Mouse (Mus musculus): Measurements from ENCODE around the gene Gpr171. TPM values are rescaled to one million over a fixed set of nuclear protein-coding genes. Genes with fewer than 3 reads are reported as not detected.
"Not testable (repeated sequence)": the region's sequence is repeated elsewhere in the genome, so short reads cannot be mapped to it uniquely, and the experiment has no call there.

Gpr171 gene
- 1 to 10 TPM in 8 of 26 experiments, under 1 TPM in 13, not detected in 5; 0.36 to 4.1 (median 0.82) TPM for total RNA-seq (2018; cell fraction: chromatin; rRNA removed)
- total RNA-seq (2018; cell fraction: cytosol; rRNA removed): 1 to 10 TPM; 1.1 to 6.4 (median 2.9) TPM
- total RNA-seq (2018; cell fraction: nucleus; rRNA removed): 1 to 10 TPM in 24 of 26 experiments, under 1 TPM in 2; 0.77 to 7.3 (median 2.6) TPM
- polyA plus RNA-seq (2018): 2.4 to 8.4 TPM (median 4.9 TPM) in 3 replicates

DNA sequence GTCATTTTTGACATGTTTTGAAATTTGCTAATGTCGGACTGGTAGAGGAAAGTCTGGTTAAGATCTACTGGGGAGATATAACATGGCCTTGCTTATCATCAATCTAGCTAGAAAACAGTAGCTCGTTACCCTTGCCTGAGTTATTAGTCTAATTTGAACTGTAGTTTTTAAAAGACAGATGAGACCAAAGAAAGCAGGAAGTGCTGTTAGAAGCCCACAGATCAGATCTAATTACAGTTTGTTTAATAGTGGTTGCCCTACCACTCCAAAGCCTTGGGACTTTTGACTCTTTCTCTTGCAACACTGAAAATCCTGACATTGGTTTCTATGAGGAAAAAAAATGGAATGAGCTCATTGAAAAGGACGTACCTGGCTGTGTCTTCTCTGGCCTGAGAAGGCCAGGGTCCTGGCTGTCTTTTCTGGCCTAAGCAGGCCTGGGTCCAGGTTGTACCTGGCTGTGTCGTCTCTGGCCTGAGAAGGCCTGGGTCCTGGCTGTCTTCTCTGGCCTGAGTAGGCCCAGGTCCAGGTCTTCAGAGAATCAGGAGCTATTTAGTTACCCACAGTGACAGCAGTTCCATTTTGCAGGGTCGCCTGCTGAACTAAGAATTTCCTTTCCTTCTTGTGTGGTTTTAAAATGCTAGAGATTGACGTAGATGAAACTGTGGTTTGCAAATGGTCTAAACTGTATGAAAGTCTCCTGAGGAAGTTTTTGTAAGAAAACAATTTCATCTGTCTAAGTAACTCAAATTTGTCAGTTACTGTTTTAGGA is at the start of gene Gpr171:
Gene Gpr171 (minus strand): TSS at position 604 of the 769 bp plus-strand sequence.
- WGBS (ENCODE audit: missing documents): 25% methylated on average over 6 of the region's 6 CpGs
- no peak within 1 kb of the TSS for H3K27ac ChIP-seq
- no peaks in the 10 kb centered on the region for H3K79me2 ChIP-seq (ENCODE audit: inconsistent target)
- H3K4me3 ChIP-seq (ENCODE audit: inconsistent target): no peak within 1 kb of the TSS
- H3K36me3 ChIP-seq (ENCODE audit: inconsistent target): no peaks in the 10 kb centered on the region

DNA sequence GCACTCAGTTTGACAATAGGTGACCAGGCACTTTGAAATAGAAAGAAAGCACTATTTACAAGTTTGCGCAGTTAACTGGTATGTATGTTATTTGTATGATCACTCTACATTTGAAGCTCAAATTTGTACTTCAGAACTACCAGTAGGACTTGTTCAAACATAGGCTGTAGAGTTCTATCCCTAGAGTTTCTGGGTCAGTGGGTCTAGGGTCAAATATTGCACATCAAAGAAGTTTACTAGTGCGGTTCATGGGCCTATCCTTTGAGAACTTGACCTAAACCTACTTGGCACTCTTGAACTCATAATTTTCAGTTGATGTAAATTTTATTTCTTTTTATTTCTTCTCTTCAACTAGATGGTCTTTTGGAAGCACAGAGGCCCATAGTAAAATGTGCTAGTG is 49.0 kb upstream of the Gpr171 start:
- Histone ChIP-seq H3K36me3 (ENCODE audit: inconsistent target) (no peaks in the 10 kb centered on the region), H3K4me3 (ENCODE audit: inconsistent target) (no peak overlapping the region), H3K79me2 (ENCODE audit: inconsistent target) (peaks cover 31% of the 10 kb centered on the region; the same call in 1 of the 2 replicates), H3K27ac (no peak overlapping the region)
- WGBS (ENCODE audit: missing documents): 95% methylated on average over 2 of the region's 2 CpGs

DNA sequence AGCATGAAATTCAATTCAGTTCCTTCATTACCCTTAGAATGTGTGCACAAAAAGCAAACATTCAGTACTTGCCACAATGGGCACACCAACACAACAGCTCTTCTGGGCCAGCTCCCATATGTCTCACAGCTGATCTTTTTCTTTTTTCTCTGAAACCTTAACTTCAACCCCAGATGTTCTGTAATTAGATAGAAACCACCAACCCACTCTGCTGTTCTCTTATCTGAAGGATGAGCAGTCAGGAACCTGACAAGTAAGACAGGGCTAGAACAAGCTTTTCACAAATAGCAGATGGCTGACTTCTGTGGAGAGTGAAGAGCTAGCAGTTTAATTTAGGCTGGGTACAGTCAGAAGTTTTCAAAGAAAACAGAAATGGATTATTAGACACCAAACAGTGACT is 48.0 kb upstream of the Gpr171 start:
- Histone ChIP-seq H3K4me3 (ENCODE audit: inconsistent target) (no peak overlapping the region), H3K79me2 (ENCODE audit: inconsistent target) (peaks cover 31% of the 10 kb centered on the region; the same call in 1 of the 2 replicates), H3K27ac (no peak overlapping the region), H3K36me3 (ENCODE audit: inconsistent target) (no peaks in the 10 kb centered on the region)

DNA sequence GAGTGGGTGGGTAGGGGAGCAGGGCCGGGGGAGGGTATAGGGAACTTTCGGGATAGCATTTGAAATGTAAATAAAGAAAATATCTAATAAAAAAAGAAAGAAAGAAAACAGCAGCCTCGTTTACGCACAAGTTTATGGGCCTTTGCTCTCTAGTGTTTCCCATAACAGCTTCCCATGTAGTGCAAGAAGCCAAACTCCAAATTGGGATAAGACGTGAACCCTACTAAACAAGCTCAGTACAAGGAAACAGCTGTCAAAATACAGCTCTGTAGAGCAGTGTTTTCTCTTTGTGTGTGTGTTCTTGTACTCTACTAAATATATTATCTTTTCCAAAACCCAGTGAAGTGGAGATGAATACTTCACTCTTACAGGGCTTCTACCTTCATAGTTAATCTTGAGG is 43.6 kb upstream of the Gpr171 start:
- Histone ChIP-seq H3K79me2 (ENCODE audit: inconsistent target) (peaks cover 18% of the 10 kb centered on the region; the same call in 1 of the 2 replicates), H3K36me3 (ENCODE audit: inconsistent target) (peaks cover 11% of the 10 kb centered on the region; the same call in 1 of the 2 replicates), H3K4me3 (ENCODE audit: inconsistent target) (no peak overlapping the region), H3K27ac (no peak overlapping the region)
- WGBS (ENCODE audit: missing documents): 93% methylated on average over 4 of the region's 5 CpGs

DNA sequence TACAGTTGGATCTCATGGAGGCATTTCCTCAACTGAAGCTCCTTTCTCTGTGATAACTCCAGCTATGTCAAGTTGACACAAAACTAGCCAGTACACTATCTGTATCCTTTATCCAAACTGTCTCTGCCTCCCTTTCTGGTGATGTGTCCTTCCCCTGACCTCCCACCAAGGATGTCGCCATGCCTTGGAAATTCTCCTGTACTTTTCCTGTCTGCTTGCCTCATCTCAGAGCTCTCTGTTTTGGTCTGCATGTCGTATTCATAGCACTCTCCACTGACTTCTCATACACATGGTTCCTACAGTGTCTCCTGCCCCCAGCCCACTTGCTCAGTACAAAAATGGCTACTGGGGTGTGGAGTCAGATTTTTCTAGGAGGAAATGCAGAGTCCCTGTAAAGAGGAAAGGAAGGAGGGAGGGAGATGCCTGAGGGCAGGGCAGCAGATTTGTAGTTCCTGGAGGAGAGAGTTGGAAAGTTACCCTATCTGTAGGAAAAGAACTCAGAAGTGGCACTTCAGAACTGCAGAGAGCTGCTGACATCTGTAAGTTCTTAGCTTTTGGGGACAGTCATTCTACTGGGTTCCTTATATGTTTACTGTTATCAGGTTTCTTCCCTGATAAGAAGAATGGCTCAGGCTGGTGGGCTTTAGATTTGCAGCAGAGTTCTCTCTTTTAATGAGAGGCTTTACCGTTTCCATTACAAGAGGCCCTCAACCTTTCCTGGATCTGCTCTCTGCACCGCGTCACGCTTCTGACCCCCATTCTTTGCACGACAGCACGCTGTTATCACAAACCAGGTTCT is 40.1 kb upstream of the Gpr171 start:
- 96% methylated on average over 8 of the region's 8 CpGs for WGBS (ENCODE audit: missing documents)
- Histone ChIP-seq H3K79me2 (ENCODE audit: inconsistent target) (no peaks in the 10 kb centered on the region; the same call in 1 of the 2 replicates), H3K4me3 (ENCODE audit: inconsistent target) (no peak overlapping the region), H3K27ac (no peak overlapping the region), H3K36me3 (ENCODE audit: inconsistent target) (peaks cover 11% of the 10 kb centered on the region; the same call in 1 of the 2 replicates)

DNA sequence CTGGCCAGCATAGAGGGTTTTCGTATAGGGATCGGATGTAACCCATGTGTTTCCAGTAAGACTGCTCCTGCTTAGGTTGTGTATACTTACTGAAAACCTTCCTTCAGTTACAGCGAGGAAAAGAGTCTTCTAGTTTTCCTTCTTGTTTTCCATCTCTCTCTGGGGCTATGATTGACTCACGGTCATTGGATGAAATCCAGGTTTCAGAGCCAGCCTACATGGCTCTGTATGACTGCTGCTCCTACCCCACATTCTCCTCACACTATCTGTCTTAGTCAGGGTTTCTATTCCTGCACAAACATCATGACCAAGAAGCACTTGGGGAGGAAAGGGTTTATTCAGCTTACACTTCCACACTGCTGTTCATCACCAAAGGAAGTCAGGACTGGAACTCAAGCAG is 39.3 kb upstream of the Gpr171 start:
- 87% methylated on average over 4 of the region's 4 CpGs for WGBS (ENCODE audit: missing documents)
- not testable (repeated sequence) for H3K4me3 ChIP-seq (ENCODE audit: inconsistent target); H3K27ac ChIP-seq; H3K79me2 ChIP-seq (ENCODE audit: inconsistent target)
- H3K36me3 ChIP-seq (ENCODE audit: inconsistent target): peaks cover 11% of the 10 kb centered on the region; the same call in 1 of the 2 replicates

DNA sequence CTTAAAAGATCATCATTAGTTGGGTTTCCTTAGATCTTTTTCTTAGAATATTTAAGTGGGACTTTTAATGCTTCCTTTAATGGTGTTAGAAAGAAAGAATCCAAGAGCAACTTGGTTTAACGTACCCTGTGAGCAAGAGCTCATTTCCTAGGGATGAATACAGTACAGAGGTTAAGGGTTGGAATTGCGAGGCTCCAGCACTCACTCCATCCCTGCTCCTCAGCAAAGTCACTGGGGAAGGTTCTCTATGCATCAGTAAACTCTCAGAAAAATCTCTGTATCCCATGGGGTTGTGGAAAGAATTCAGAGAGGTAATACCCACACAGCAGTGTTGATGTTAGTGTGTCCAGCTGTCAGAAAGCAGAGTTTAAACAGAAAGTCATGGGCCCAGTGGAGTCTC is 38.5 kb upstream of the Gpr171 start:
- no peaks in the 10 kb centered on the region for H3K79me2 ChIP-seq (ENCODE audit: inconsistent target)
- H3K4me3 ChIP-seq (ENCODE audit: inconsistent target): no peak overlapping the region
- WGBS (ENCODE audit: missing documents): 76% methylated on average over 2 of the region's 2 CpGs
- no peak overlapping the region for H3K27ac ChIP-seq
- peaks cover 11% of the 10 kb centered on the region; the same call in 1 of the 2 replicates for H3K36me3 ChIP-seq (ENCODE audit: inconsistent target)

DNA sequence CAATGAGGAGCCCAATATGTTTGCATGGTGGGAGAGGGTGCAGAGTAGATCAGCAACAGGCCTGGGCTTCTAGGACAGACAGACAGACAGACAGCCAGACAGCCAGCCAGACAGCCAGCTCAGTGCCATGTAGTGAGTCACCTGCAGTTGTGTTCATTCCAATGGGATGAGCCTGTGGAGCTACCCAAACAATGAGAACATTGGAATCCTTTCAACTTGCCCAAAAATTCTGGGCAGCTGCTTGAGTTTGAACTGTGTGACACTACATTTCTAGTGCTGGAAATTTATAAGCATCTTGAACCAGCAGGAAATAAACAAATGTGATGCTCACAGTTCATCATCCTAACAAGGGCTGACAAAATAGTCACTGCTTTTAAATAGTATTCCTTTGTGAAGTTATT is 38.0 kb upstream of the Gpr171 start:
- no peak overlapping the region for H3K27ac ChIP-seq
- H3K36me3 ChIP-seq (ENCODE audit: inconsistent target): peaks cover 11% of the 10 kb centered on the region; the same call in 1 of the 2 replicates
- H3K4me3 ChIP-seq (ENCODE audit: inconsistent target): no peak overlapping the region
- no peaks in the 10 kb centered on the region for H3K79me2 ChIP-seq (ENCODE audit: inconsistent target)

DNA sequence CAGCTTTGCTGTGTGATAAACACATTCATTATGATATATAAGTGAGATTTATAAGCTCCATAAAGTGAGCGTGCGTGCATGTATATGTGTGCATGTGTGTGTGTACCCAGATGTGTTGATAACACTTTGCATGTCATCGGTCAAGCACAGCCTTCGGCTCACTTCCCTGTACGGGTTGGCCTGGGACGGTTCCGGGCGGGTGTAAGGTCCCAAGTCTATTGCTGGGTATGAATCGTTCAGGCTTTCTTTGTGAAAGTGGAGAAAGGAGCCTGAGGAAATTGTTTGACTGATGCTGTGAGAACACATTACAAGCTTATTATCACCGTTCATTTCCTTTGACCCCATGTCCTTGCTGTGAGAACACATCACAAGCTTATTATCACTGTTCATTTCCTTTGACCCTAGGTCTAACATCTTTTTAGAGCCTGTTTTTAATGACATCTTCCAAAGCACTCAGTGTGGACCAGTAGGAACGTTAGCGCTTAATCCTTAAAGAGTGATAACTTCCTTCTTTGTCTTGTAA is 37.4 kb upstream of the Gpr171 start:
- Histone ChIP-seq H3K79me2 (ENCODE audit: inconsistent target) (no peaks in the 10 kb centered on the region), H3K36me3 (ENCODE audit: inconsistent target) (peaks cover 11% of the 10 kb centered on the region; the same call in 1 of the 2 replicates), H3K27ac (no peak overlapping the region), H3K4me3 (ENCODE audit: inconsistent target) (no peak overlapping the region)
- 100% methylated on average over 6 of the region's 12 CpGs for WGBS (ENCODE audit: missing documents)

DNA sequence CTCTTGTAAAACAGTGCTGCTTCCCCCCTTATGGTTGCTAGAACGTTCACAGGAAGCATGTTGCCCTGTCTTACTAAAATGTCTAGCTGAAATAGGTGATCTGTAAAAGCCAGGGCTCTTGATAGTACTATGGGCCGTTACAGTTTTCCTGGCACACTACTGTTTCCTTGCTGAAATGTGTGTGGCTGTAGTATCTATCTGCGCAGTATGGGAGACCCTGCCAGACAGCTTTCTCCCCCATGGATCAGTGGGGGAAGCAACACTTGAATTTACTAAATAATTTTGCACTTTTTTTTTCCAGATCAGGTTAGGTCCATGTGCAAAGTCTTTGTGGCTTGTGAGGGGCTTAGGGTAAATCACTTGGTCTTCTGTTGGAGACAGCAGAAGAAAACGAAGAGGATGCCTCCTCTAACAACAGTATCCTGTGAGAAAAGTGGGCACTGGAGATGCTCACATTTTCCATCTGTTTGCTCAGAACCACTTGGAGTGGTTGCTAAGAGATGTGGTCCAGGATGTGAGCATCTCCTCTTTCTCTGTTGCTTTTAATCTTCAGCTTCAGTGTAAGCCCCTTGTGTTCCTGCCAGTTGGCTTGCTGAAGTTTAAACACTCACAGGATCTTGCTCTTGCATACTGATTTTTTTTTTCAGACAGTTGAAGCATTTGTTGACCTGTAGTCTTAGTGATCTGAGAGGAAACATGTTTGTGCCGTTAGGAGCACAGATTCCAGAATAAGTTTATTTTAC is 34.5 kb upstream of the Gpr171 start:
- H3K36me3 ChIP-seq (ENCODE audit: inconsistent target): 0 out of 2 replicates have a peak, but pooled peaks cover 3% of the 10 kb centered on the region
- H3K4me3 ChIP-seq (ENCODE audit: inconsistent target): no peak overlapping the region
- WGBS (ENCODE audit: missing documents): 54% methylated on average over 5 of the region's 5 CpGs
- no peak overlapping the region for H3K27ac ChIP-seq
- no peaks in the 10 kb centered on the region for H3K79me2 ChIP-seq (ENCODE audit: inconsistent target)

DNA sequence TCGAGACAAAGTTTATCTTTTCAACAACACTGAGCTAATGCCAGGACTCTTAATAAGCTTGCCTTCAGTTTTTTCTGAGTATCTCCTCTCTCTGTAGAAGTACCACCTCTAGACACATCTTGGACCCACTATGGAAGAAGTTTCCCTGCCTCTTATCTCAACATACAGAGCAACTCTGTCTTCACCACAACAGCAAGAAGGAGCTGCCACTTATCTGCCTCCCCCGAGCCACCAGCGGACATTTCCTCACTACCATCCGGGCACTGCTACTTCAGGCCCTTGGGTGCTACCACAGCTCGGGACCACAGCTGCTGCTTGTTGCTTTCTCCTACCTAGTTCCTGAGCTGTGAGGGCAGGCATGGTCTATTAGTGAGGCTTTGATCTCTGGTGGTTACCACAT is 31.6 kb upstream of the Gpr171 start:
- Histone ChIP-seq H3K36me3 (ENCODE audit: inconsistent target) (no peaks in the 10 kb centered on the region), H3K27ac (no peak overlapping the region), H3K4me3 (ENCODE audit: inconsistent target) (no peak overlapping the region), H3K79me2 (ENCODE audit: inconsistent target) (peaks cover 3% of the 10 kb centered on the region; the same call in 1 of the 2 replicates)
- WGBS (ENCODE audit: missing documents): 28% methylated on average over 5 of the region's 5 CpGs

DNA sequence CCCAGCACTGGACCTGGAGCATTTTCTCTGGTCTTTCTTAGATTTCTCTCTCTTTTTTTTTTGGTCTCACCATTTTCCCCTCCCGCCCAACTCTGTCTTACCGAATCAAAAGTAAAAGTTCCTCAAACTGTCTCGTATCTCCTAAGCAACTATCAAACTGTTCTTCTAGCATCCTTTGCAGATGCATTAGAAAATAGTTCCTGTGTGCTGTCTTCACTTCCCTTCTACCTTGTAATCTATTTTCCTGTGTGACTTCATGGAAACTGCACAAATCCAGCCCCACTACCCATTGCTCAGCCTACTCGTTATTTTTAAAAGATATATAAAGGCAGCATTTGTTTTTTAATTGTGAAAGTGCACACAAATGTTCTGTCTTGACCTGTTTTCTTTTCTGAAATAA is 30.3 kb upstream of the Gpr171 start:
- H3K36me3 ChIP-seq (ENCODE audit: inconsistent target): no peaks in the 10 kb centered on the region
- peaks cover 3% of the 10 kb centered on the region; the same call in 1 of the 2 replicates for H3K79me2 ChIP-seq (ENCODE audit: inconsistent target)
- H3K4me3 ChIP-seq (ENCODE audit: inconsistent target): no peak overlapping the region
- no peak overlapping the region for H3K27ac ChIP-seq
- 34% methylated on average over 4 of the region's 4 CpGs for WGBS (ENCODE audit: missing documents)

DNA sequence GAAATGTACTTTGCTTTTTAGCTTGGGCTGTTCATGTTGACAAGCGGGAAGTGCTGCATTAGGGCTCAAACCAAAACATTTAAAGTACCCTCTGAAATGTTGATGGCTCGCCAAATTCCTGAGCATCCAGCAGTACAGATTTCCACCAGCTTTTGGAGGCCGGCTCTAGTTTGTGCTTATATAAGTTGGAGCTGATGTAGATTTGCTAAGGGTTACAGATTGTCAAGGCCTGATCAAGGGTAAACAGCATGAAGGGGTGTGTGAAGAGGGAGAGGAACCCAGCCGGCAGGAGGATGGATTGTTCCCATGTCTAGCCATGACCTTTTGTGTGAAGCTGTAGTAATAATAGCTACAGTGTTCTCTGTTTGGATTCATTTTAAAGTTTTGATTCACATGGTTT is 29.5 kb upstream of the Gpr171 start:
- Histone ChIP-seq H3K27ac (peak overlapping the region; percentile 73), H3K79me2 (ENCODE audit: inconsistent target) (peaks cover 3% of the 10 kb centered on the region; the same call in 1 of the 2 replicates), H3K4me3 (ENCODE audit: inconsistent target) (no peak overlapping the region), H3K36me3 (ENCODE audit: inconsistent target) (no peaks in the 10 kb centered on the region)
- WGBS (ENCODE audit: missing documents): 42% methylated on average over 4 of the region's 4 CpGs

DNA sequence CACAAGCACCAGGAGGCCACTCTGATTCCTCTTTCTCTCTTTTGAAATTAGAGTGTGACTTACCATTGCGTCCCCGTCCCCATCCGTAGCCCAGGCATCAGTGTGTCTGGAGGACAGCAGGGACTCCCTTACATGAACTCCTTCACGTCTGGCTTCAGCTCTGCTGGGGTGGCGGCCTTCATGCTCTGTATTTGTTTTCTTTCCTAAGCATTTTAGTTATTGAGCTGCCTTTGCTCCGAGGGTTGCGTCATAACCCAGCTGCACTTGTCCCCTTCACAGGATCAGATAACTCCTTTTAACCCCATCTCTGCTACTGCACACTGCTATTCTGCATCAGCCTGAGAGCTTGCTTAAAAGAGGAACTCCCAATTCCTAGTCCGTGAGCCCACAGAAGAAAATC is 28.8 kb upstream of the Gpr171 start:
- Histone ChIP-seq H3K27ac (peak overlapping the region; percentile 73), H3K4me3 (ENCODE audit: inconsistent target) (peak overlapping the region; percentile 39), H3K36me3 (ENCODE audit: inconsistent target) (no peaks in the 10 kb centered on the region), H3K79me2 (ENCODE audit: inconsistent target) (peaks cover 3% of the 10 kb centered on the region; the same call in 1 of the 2 replicates)
- 5% methylated on average over 8 of the region's 8 CpGs for WGBS (ENCODE audit: missing documents)
